Mouse (Mus musculus) heart, adult 18-20 months (tissue): ENCODE measurements at regions not wholly inside any gene's neighbourhood (a gene's known extent, or its start where the extent isn't known, plus 50 kb on each side); places are given as distances from the start of the nearest gene placed in this dataset.
"Not testable (repeated sequence)": the region's sequence is repeated elsewhere in the genome, so short reads cannot be mapped to it uniquely, and the experiment has no call there.

Experiments
- DNase-seq, 2 experiments: peaks; one replicate each; pipeline ENCODE4 v3.0.0; 2021 to 2022; ENCODE audit warnings: mixed read lengths in 1 of 2

DNA sequence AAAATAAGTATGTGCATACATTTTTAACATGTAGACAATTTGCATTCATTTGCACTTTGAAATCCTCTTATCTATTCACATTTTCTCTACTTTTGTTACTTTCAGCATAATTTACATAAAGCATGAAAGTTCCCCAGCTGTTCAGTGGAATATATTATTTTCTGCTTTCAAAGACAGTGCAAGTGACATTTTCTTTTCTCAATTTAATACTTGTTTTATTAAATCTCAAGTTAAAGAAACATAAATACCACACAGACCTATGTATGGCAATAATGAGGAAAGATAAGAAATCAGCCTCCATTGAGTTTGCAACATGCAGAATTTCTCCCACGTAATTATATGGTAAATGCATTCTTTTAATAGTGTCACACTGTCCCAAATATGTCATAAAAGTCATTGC is 1168.1 kb upstream of the Gje1 start:
- DNase-seq: no peak

DNA sequence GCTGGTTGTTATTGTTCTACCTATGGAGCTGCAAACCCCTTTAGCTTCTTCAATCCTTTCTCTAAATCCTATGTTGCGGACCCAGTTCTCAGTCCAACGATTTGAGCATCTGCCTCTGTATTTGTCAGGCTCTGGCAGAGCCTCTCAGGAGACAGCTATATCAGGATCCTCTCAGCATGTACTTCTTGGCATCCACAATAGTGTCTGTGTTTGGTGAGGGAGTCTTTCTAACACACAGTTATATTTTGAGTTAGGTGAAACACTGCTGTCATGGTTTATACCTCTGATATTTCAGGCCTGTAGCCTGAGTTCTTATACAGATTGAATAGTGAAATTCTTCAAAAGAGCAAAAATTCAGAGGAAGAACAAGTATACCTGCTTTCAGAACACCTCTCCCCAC is 1150.0 kb upstream of the Gje1 start:
- DNase-seq: no peak

GRCm38 (mm10) chr10:15866931-15867330 is 1148.9 kb upstream of the Gje1 start:
- no peak for DNase-seq

GRCm38 (mm10) chr10:15841381-15841780 is 1123.4 kb upstream of the Gje1 start:
- DNase-seq: peak in 1 of 2 experiments; percentile 1

DNA sequence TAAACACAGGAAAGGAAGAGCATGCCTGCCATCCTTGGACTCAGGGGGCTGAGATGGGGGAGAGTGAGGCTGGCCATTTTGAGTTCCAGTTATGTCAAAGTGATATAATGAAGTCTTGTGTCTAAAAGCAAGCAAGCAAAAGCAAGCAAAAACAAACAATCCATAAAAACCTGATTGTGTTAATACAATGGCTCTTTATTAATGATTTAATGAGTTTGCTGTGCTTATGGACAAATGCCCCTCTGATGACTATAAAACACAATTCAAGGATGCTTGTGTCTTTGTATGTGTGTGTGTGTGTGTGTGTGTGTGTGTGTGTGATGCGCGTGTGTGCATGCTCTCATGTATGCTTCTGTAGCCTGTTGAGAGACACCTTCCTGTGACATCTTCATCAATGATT is 1114.3 kb upstream of the Gje1 start:
- DNase-seq: no peak

GRCm38 (mm10) chr10:15825457-15825856 is 1107.4 kb upstream of the Gje1 start:
- DNase-seq: no peak

- no peak for DNase-seq
Measured at GRCm38 (mm10) chr10:15807271-15807670, 1089.3 kb upstream of the Gje1 start.

GRCm38 (mm10) chr10:15805791-15806190 is 1087.8 kb upstream of the Gje1 start:
- no peak for DNase-seq

DNA sequence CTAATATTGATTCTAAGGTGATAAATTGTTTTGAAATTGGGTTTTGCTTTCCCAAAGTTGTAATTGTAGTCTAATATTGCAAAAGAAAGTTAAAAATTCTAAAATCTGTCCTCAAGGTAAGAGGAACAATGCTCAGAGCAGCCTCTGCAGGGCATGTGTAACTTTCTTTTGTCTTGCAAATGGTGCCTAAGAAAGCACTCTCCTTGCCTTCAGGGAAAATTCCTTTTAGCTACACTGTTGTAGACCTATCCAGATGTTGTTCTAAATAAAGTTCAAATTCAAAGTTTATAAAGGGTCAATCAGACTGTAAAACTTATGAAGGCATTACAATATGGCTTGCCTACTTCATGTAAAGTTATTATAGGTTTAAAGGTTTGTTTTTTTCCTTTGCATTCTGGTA is 1075.2 kb upstream of the Gje1 start:
- not testable (repeated sequence) for DNase-seq

DNA sequence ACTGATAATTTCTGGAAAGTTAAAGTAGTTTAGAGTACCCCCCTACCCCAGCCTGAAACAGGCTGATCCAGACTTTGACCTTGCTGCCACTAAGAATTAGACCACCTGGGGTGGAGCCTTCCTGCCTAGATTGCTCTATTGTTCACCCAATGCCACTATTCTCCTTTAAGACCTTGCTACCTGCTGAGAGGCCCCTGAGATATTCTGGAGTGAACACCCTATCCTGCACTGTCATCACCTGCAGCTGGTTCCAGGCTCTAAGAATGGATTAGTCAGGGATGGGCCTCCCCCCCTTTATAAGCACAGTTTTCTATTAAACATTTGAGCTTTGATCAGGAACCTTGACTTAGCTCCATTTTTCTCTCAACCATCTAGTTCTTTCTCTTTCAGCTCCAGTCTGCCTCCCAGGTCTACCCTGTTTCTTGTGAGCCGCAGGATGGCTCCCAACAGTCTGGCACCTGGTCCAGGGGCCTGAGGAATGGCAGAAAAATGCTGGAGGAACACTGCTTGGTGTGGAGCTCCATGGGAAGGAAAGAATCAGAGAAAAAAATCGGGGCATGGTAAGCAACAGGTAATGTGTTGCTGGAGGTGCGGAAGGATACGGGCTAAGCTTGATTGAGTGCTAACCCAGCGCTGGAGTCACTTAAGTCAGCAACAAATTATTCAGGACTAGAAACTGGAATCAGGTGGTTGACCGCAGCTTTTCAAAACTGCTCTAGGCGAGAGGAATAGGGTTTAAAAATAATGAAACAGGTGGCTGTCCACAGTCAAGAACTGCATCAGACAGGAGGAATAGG is 1073.7 kb upstream of the Gje1 start:
- no peak for DNase-seq

DNA sequence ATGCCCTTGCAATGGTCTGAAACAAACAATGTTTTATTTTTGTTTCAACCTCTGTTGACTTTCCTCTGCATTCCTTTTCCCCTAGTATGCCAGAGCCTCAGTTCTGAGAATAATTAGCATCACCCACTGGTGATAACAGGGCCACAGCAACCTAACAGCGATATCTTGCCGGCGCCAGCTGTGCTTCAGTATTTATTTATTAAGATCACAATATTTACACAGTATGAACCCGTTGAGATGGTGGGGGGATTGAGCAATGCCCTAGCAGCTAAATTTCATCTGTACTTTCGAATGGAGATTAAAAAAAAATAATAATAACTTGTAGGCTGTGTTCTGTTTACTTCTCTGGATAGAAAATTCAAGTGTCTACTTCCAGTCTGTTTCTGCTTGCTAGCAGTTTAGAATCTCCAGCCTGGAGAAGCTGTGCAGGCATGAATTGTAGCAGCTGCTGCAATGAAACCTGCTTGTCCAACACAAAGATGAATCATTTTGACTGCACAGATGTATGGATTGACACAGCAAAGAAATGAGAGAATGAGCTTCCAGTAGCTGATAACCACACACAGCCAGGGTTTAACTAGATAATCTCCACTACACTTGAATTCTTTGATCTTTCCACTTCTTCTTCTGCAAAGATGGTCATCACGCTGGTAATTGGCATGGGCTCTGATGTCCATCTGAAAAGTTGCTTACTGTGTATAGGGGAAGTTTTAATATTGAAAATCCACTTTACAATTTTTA is 1042.1 kb upstream of the Gje1 start:
- DNase-seq: peak; percentile 11 to 21

- DNase-seq: no peak
Measured at GRCm38 (mm10) chr10:15759576-15759975, 1041.6 kb upstream of the Gje1 start.

- no peak for DNase-seq
Measured at GRCm38 (mm10) chr10:15757503-15757902, 1039.5 kb upstream of the Gje1 start.

DNA sequence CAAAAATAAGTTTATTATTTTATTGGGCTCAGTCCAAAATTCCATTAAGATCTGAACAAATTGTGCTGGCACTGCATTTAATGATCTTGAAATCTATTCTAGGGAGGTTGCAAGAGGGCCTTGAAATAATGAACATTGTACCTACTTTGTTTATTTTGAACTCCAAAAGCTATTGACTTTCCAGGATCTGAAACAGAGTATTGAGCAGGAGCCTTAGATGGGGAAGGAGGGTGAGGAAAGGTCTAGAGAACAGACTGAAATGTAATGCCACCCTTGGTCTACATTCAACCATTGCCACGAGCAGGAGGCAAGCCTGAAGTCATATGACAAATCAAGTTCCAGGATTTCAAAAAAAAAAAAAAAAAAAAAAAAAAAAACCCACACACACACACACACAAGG is 1028.9 kb upstream of the Gje1 start:
- DNase-seq: no peak

- no peak for DNase-seq
Measured at GRCm38 (mm10) chr10:15738630-15739029, 1020.6 kb upstream of the Gje1 start.

- no peak for DNase-seq
Measured at GRCm38 (mm10) chr10:15731318-15731717, 1013.3 kb upstream of the Gje1 start.

GRCm38 (mm10) chr10:15697946-15698345 is 979.9 kb upstream of the Gje1 start:
- DNase-seq: no peak

DNA sequence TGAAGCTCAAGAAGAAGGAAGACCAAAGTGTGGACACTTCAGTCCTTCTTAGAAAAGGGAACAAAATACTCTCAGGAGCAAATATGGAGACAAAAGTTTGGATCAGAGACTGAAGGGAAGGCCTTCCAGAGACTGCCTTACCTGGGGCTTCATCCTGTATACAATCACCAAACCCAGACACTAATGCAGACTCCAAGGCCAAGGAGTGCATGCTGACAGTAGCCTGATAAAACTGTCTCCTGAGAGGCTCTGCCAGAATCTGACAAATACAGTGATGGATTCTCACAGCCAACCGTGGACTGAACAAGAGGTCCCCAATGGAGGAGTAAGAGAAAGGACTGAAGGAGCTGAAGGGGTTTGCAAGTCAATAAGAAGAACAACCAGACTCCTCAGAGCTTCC is 979.0 kb upstream of the Gje1 start:
- DNase-seq: no peak

- not testable (repeated sequence) for DNase-seq
Measured at GRCm38 (mm10) chr10:15671638-15672037, 953.6 kb upstream of the Gje1 start.
